In genomic region chr10:7821981-7822380, GRCm38 (mm10) we compare ENCODE assay signal across 16 mouse cellular contexts.
"Had no signal": no experiment of that assay in that cellular context is flagged by ENCODE, and none has a peak within 500 bp of the region (broad histone marks: within the 10 kb centered on the region; RNA-seq: fewer than 3 reads in every experiment).

No protein-coding gene starts in this region.

- H3K27ac ChIP-seq: neural tube, embryonic 13.5 days; neural tube, embryonic 15.5 days; stomach, embryonic 15.5 days; stomach, postnatal 0 days had no signal

- H3K4me1 ChIP-seq: neural tube, embryonic 13.5 days; neural tube, embryonic 15.5 days; stomach, embryonic 15.5 days had no signal

- H3K27me3 ChIP-seq: neural tube, embryonic 13.5 days; neural tube, embryonic 15.5 days; stomach, embryonic 15.5 days had no signal

- H3K4me3 ChIP-seq: neural tube, embryonic 13.5 days; neural tube, embryonic 15.5 days; stomach, embryonic 15.5 days had no signal

- H3K9ac ChIP-seq: neural tube, embryonic 13.5 days; neural tube, embryonic 15.5 days; stomach, embryonic 15.5 days had no signal

- DNase-seq: retina, postnatal 1 day; right cerebral cortex, adult 18-20 months; right cerebral cortex, postnatal 14 days; right cerebral cortex, postnatal 25 days; right cerebral cortex, postnatal 4 days; spleen, adult 18-20 months; thymus, adult 18-20 months; thymus, adult 2 months; thymus, postnatal 14 days; thymus, postnatal 25 days; thymus, postnatal 36 days; thymus, postnatal 4 days had no signal

- H3K9me3 ChIP-seq: neural tube, embryonic 13.5 days; neural tube, embryonic 15.5 days; stomach, embryonic 15.5 days had no signal

- H3K4me2 ChIP-seq: neural tube, embryonic 13.5 days; neural tube, embryonic 15.5 days; stomach, embryonic 15.5 days had no signal
